In genomic region chr4:21726912-21727614, GRCm38 (mm10) we compare ENCODE assay signal across 8 mouse cellular contexts. TPM values are rescaled to one million over a fixed set of nuclear protein-coding genes. Genes with fewer than 3 reads are reported as not detected.
DNase-seq lines count a peak whose midpoint lies in the region; ATAC-seq and TF ChIP-seq lines count a peak whose summit lies in the region.

No protein-coding gene starts in this region.

- peak; percentile 68 for DNase-seq in brain, embryonic 18.5 days (ENCODE audit: low read depth, low spot score)
- DNase-seq in heart, postnatal 10 days, result peak; percentile 40 to 56
- DNase-seq in kidney, postnatal 4 days, result peak; percentile 26 to 49
- DNase-seq in liver, postnatal 0 days, result no peak
- peak; percentile 41 for DNase-seq in yolk sac, embryonic 10.5 days (ENCODE audit: low spot score)

- H3K27ac ChIP-seq in ES-Bruce4 (ENCODE audit: insufficient read depth, low read length), result peak overlapping the region; percentile 91
- peak overlapping the region; percentile 85 for H3K27ac ChIP-seq in liver, postnatal 0 days (ENCODE audit: low read depth)
- H3K27ac ChIP-seq in neural tube, embryonic 14.5 days (ENCODE audit: low read depth, low read length), result peak overlapping the region; percentile 63

- no peak for TF ChIP-seq EP300 in ES-Bruce4 (IDR thresholded peaks at IDR 0.05; ENCODE audit: insufficient read depth, low read depth, low read length)
- TF ChIP-seq EP300 in liver, postnatal 0 days (IDR thresholded peaks at IDR 0.05; ENCODE audit: low read depth), result no peak

- intact Hi-C loops in heart, postnatal 10 days (cut with DNase I), result loop anchor here (1.0 to 5.0 kb wide), 2 partner anchors 40 to 88 kb away; partner anchors contain the start of genes Tstd3 and Usp45

- H3K9me3 ChIP-seq in ES-Bruce4 (replicated peaks; ENCODE audit: control insufficient read depth, insufficient read depth, low read length, poor library complexity, severe bottlenecking), result no peaks in the 10 kb centered on the region
- no peaks in the 10 kb centered on the region for H3K9me3 ChIP-seq in erythroblast, embryonic 14.5 days (ENCODE audit: control insufficient read depth, low read length)
- H3K9me3 ChIP-seq in liver, postnatal 0 days (ENCODE audit: low read length), result no peaks in the 10 kb centered on the region
- H3K9me3 ChIP-seq in neural tube, embryonic 14.5 days (ENCODE audit: control insufficient read depth, low read length), result no peaks in the 10 kb centered on the region

- TF ChIP-seq POLR2A in ES-Bruce4 (IDR thresholded peaks at IDR 0.05; ENCODE audit: insufficient read depth, low read length), result no peak

- under 1% methylated on average over 22 of the region's 22 CpGs for WGBS in liver, postnatal 0 days (ENCODE audit: insufficient replicate concordance)
- WGBS in neural tube, embryonic 14.5 days, result 1% methylated on average over 22 of the region's 22 CpGs

- peak overlapping the region; percentile 75 for H3K9ac ChIP-seq in ES-Bruce4 (ENCODE audit: low read depth, poor library complexity, severe bottlenecking)
- H3K9ac ChIP-seq in liver, postnatal 0 days (replicated peaks), result peak overlapping the region; percentile 87
- peak overlapping the region; percentile 70 for H3K9ac ChIP-seq in neural tube, embryonic 14.5 days (replicated peaks; ENCODE audit: low read depth, low read length)

- H3K4me2 ChIP-seq in liver, postnatal 0 days (ENCODE audit: low read depth, low read length), result peak overlapping the region; percentile 94
- H3K4me2 ChIP-seq in neural tube, embryonic 14.5 days (ENCODE audit: low read depth, low read length), result peak overlapping the region; percentile 60

- TF ChIP-seq CTCF in ES-Bruce4 (IDR thresholded peaks at IDR 0.05; ENCODE audit: low read depth, low read length), result peak; percentile 35
- TF ChIP-seq CTCF in liver, postnatal 0 days (IDR thresholded peaks at IDR 0.05; ENCODE audit: low read depth), result peak; percentile 79

- H3K27me3 ChIP-seq in ES-Bruce4 (ENCODE audit: control insufficient read depth, insufficient read depth, low read length, poor library complexity, severe bottlenecking), result no peaks in the 10 kb centered on the region
- peaks cover 7% of the 10 kb centered on the region for H3K27me3 ChIP-seq in erythroblast, embryonic 14.5 days (ENCODE audit: control insufficient read depth)
- no peaks in the 10 kb centered on the region for H3K27me3 ChIP-seq in liver, postnatal 0 days (ENCODE audit: insufficient read depth, low read length)
- H3K27me3 ChIP-seq in neural tube, embryonic 14.5 days (ENCODE audit: control insufficient read depth, insufficient read depth, low read length), result no peaks in the 10 kb centered on the region

- no peaks in the 10 kb centered on the region for H3K36me3 ChIP-seq in ES-Bruce4 (ENCODE audit: control insufficient read depth, insufficient read depth, low read length, poor library complexity, severe bottlenecking)
- peaks cover 5% of the 10 kb centered on the region for H3K36me3 ChIP-seq in erythroblast, embryonic 14.5 days (ENCODE audit: control insufficient read depth)
- no peaks in the 10 kb centered on the region for H3K36me3 ChIP-seq in liver, postnatal 0 days (replicated peaks; ENCODE audit: insufficient read depth, low read length)
- H3K36me3 ChIP-seq in neural tube, embryonic 14.5 days (ENCODE audit: control insufficient read depth, insufficient read depth, low read length), result no peaks in the 10 kb centered on the region

- peak; percentile 44; the same call in 1 of the 2 replicates for ATAC-seq in liver, postnatal 0 days
- peak; percentile 73 for ATAC-seq in neural tube, embryonic 14.5 days (ENCODE audit: low read depth)

- H3K4me3 ChIP-seq in ES-Bruce4 (ENCODE audit: low read depth, low read length), result peak overlapping the region; percentile 63
- peak overlapping the region; percentile 73 for H3K4me3 ChIP-seq in erythroblast, embryonic 14.5 days (replicated peaks)
- H3K4me3 ChIP-seq in liver, postnatal 0 days (ENCODE audit: low read depth, low read length), result peak overlapping the region; percentile 96
- peak overlapping the region; percentile 48 for H3K4me3 ChIP-seq in neural tube, embryonic 14.5 days (ENCODE audit: low read depth, low read length)

- peaks cover 6% of the 10 kb centered on the region for H3K4me1 ChIP-seq in ES-Bruce4 (ENCODE audit: control insufficient read depth, insufficient read depth, low read length)
- peaks cover 19% of the 10 kb centered on the region for H3K4me1 ChIP-seq in erythroblast, embryonic 14.5 days (ENCODE audit: control insufficient read depth)
- H3K4me1 ChIP-seq in liver, postnatal 0 days (ENCODE audit: insufficient read depth), result peaks cover 8% of the 10 kb centered on the region
- peaks cover 6% of the 10 kb centered on the region; the same call in 1 of the 2 replicates for H3K4me1 ChIP-seq in neural tube, embryonic 14.5 days (ENCODE audit: control insufficient read depth, insufficient read depth, low read length)

RNA-seq across cellular contexts. Expression of gene Ccnc, which starts 0.4 kb away (rescaled TPM):
- polyA plus RNA-seq in ES-Bruce4 (2011; ENCODE audit: insufficient read depth, insufficient read length, low read depth, missing spikeins), result 79.5 and 95.5 TPM in 2 replicates
- polyA plus RNA-seq in erythroblast, embryonic 14.5 days (2012), result 0.04 and 0.11 TPM in 2 replicates
- 10 to 100 TPM; 13.9 to 18.1 TPM for total RNA-seq in heart, postnatal 10 days (2021)
- polyA plus RNA-seq in liver, postnatal 0 days (2015; fragmentation: Nextera tagmentation; extraction: Ambion mirVana), result 12.7 and 13.9 TPM in 2 replicates
- 71.5 and 76.5 TPM in 2 replicates for polyA plus RNA-seq in neural tube, embryonic 14.5 days (2014; fragmentation: Nextera tagmentation; extraction: Ambion mirVana)

RNA-seq across cellular contexts. Expression of gene Usp45, which starts 39.9 kb away (rescaled TPM):
- polyA plus RNA-seq in ES-Bruce4 (2011; ENCODE audit: insufficient read depth, insufficient read length, low read depth, missing spikeins), result 32.7 and 38.1 TPM in 2 replicates
- polyA plus RNA-seq in erythroblast, embryonic 14.5 days (2012), result 0.33 and 0.43 TPM in 2 replicates
- total RNA-seq in heart, postnatal 10 days (2021), result 10 to 100 TPM; 13.2 to 15.0 TPM
- 3.5 and 5.0 TPM in 2 replicates for polyA plus RNA-seq in liver, postnatal 0 days (2015; fragmentation: Nextera tagmentation; extraction: Ambion mirVana)
- 7.3 and 9.6 TPM in 2 replicates for polyA plus RNA-seq in neural tube, embryonic 14.5 days (2014; fragmentation: Nextera tagmentation; extraction: Ambion mirVana)

RNA-seq across cellular contexts. Expression of gene Tstd3, which starts 39.9 kb away (rescaled TPM):
- polyA plus RNA-seq in ES-Bruce4 (2011; ENCODE audit: insufficient read depth, insufficient read length, low read depth, missing spikeins), result 12.6 and 13.1 TPM in 2 replicates
- polyA plus RNA-seq in erythroblast, embryonic 14.5 days (2012), result 0.54 and 0.60 TPM in 2 replicates
- 10 to 100 TPM; 12.1 to 13.8 TPM for total RNA-seq in heart, postnatal 10 days (2021)
- polyA plus RNA-seq in liver, postnatal 0 days (2015; fragmentation: Nextera tagmentation; extraction: Ambion mirVana), result 16.6 and 19.2 TPM in 2 replicates
- 22.4 and 25.3 TPM in 2 replicates for polyA plus RNA-seq in neural tube, embryonic 14.5 days (2014; fragmentation: Nextera tagmentation; extraction: Ambion mirVana)

RNA-seq across cellular contexts. Expression of gene Prdm13, which starts 41.3 kb away (rescaled TPM):
- not detected in 2 replicates for polyA plus RNA-seq in ES-Bruce4 (2011; ENCODE audit: insufficient read depth, insufficient read length, low read depth, missing spikeins)
- polyA plus RNA-seq in erythroblast, embryonic 14.5 days (2012), result not detected in 2 replicates
- not detected for total RNA-seq in heart, postnatal 10 days (2021)
- not detected in 2 replicates for polyA plus RNA-seq in liver, postnatal 0 days (2015; fragmentation: Nextera tagmentation; extraction: Ambion mirVana)
- polyA plus RNA-seq in neural tube, embryonic 14.5 days (2014; fragmentation: Nextera tagmentation; extraction: Ambion mirVana), result 0.36 and 0.50 TPM in 2 replicates

Comparison
In these comparisons a context has a peak if more than half of its experiments do, and no peak if none do; other contexts are left out.
1. RNA of gene Ccnc, which starts 0.4 kb away (polyA plus RNA-seq): 79.5 to 95.5 TPM in ES-Bruce4, 71.5 to 76.5 TPM in neural tube, embryonic 14.5 days and 12.7 to 13.9 TPM in liver, postnatal 0 days; 0.04 to 0.11 TPM in erythroblast, embryonic 14.5 days; every median in the first group is over 10 times any median in the second.
2. Peak in every context shown above with its lines, with median percentiles within 50 percentile points of each other: H3K27ac ChIP-seq, H3K4me3 ChIP-seq and H3K9ac ChIP-seq.